Mouse (Mus musculus) heart, embryonic 12.5 days (tissue): ENCODE results near the gene Unk. TPM values are rescaled to one million over a fixed set of nuclear protein-coding genes. Genes with fewer than 3 reads are reported as not detected.
A peak's percentile ranks its signal among the peaks of the same experiment; 100 is the strongest.

Experiments
- ATAC-seq: fragments of 200-750 bp; cut with Nextera tagmentation; 2 replicates; pipeline ENCODE4 v1.8.0; 2017; ENCODE audit warnings: moderate TSS enrichment, moderate library complexity; ENCODE audit not compliant: insufficient number of reproducible peaks, low FRiP score
- H3K27ac ChIP-seq: fragments of 300-500 bp; sonication (generic); 2 replicates; pipeline ENCODE4 v1.5.1; 2016; ENCODE audit warnings: mild to moderate bottlenecking, moderate library complexity; ENCODE audit not compliant: poor library complexity, severe bottlenecking
- H3K27me3 ChIP-seq: fragments of 300-500 bp; sonication (generic); replicated peaks from 2 replicates; pipeline ENCODE4 v1.6.1; 2016; ENCODE audit warnings: mild to moderate bottlenecking, moderate library complexity
- H3K36me3 ChIP-seq: fragments of 300-500 bp; sonication (generic); 2 replicates; pipeline ENCODE4 v1.6.1; 2016; ENCODE audit warnings: mild to moderate bottlenecking, moderate library complexity
- H3K4me1 ChIP-seq: fragments of 300-500 bp; sonication (generic); replicated peaks from 2 replicates; pipeline ENCODE4 v1.6.1; 2016; ENCODE audit warnings: mild to moderate bottlenecking
- H3K4me2 ChIP-seq: fragments of 300-500 bp; sonication (generic); 2 replicates; pipeline ENCODE4 v1.6.1; 2016; ENCODE audit warnings: mild to moderate bottlenecking, moderate library complexity
- H3K4me3 ChIP-seq: fragments of 300-500 bp; sonication (generic); 2 replicates; pipeline ENCODE4 v1.5.1; 2016; ENCODE audit warnings: mild to moderate bottlenecking
- H3K9ac ChIP-seq: fragments of 300-500 bp; sonication (generic); 2 replicates; pipeline ENCODE4 v1.6.1; 2016; ENCODE audit warnings: mild to moderate bottlenecking, moderate library complexity
- H3K9me3 ChIP-seq: fragments of 300-500 bp; sonication (generic); replicated peaks from 2 replicates; pipeline ENCODE4 v1.6.1; 2016; ENCODE audit warnings: mild to moderate bottlenecking, moderate library complexity
- whole genome bisulfite sequencing: fragments of 180-500 bp; shearing (Covaris S2); methylation state at CpG from one replicate; pipeline ENCODE4 v1.1.7; 2016; 5-methylcytosine and 5-hydroxymethylcytosine counted together
- polyA plus RNA-seq: library from polyadenylated mRNA; unstranded; fragments of >200 nt; fragmentation: Nextera tagmentation; extraction: Ambion mirVana; gene quantifications from 2 replicates; pipeline ENCODE4 v1.2.1, GENCODE M21; 2016

Unk gene
- polyA plus RNA-seq, 1 experiment from 2014 or later: 31.8 TPM

DNA sequence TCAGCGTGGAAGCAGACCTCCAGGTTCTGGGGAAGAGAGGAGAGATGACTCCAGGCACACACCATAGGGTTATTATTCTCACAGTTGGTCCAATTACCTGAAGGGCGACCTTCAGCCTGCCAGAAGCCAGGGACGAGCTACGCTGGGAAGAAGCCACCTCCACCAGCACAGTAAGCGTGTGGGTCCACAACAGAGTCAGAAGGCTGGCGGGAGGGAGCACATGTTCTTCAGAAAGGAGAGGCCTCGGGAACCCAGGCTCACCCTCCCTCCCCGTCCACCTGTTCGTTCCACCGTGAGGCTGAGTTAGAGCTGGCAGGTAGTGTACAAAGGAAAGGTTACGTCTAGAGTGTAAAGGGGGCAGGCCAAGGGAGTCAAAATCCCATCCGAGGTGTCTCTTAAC is 35.2 kb downstream of the Unk start:
- no peak for ATAC-seq
- no peak overlapping the region for H3K27ac ChIP-seq
- 85% methylated on average over 12 of the region's 12 CpGs for WGBS
- no peak overlapping the region for H3K4me2 ChIP-seq
- no peak overlapping the region for H3K4me3 ChIP-seq
- 0 out of 2 replicates have a peak, but pooled peaks cover 8% of the 10 kb centered on the region for H3K9me3 ChIP-seq
- H3K9ac ChIP-seq: no peak overlapping the region
- H3K27me3 ChIP-seq: 0 out of 2 replicates have a peak, but pooled peaks cover 3% of the 10 kb centered on the region
- no peaks in the 10 kb centered on the region for H3K4me1 ChIP-seq
- peaks cover 22% of the 10 kb centered on the region for H3K36me3 ChIP-seq

GRCm38 (mm10) chr11:116071510-116071909 is 41.4 kb downstream of the Unk start:
- Histone ChIP-seq H3K9ac (no peak overlapping the region), H3K4me3 (no peak overlapping the region), H3K9me3 (0 out of 2 replicates have a peak, but pooled peaks cover 5% of the 10 kb centered on the region), H3K27ac (no peak overlapping the region), H3K4me1 (peaks cover 32% of the 10 kb centered on the region), H3K27me3 (0 out of 2 replicates have a peak, but pooled peaks cover 3% of the 10 kb centered on the region), H3K36me3 (no peaks in the 10 kb centered on the region), H3K4me2 (no peak overlapping the region)
- ATAC-seq: no peak
- WGBS: 56% methylated on average over 5 of the region's 5 CpGs

GRCm38 (mm10) chr11:116072608-116073007 is 42.5 kb downstream of the Unk start:
- H3K36me3 ChIP-seq: no peaks in the 10 kb centered on the region
- H3K4me3 ChIP-seq: no peak overlapping the region
- no peak overlapping the region for H3K9ac ChIP-seq
- no peak for ATAC-seq
- WGBS: 68% methylated on average over 3 of the region's 3 CpGs
- no peaks in the 10 kb centered on the region for H3K9me3 ChIP-seq
- 0 out of 2 replicates have a peak, but pooled peaks cover 3% of the 10 kb centered on the region for H3K27me3 ChIP-seq
- peaks cover 43% of the 10 kb centered on the region for H3K4me1 ChIP-seq
- H3K4me2 ChIP-seq: no peak overlapping the region
- H3K27ac ChIP-seq: no peak overlapping the region

- H3K9ac ChIP-seq: no peak overlapping the region
- no peak overlapping the region for H3K27ac ChIP-seq
- no peak overlapping the region for H3K4me2 ChIP-seq
- ATAC-seq: peak; percentile 41; the same call in 1 of the 2 replicates
- 54% methylated on average over 7 of the region's 7 CpGs for WGBS
- no peaks in the 10 kb centered on the region for H3K27me3 ChIP-seq
- peaks cover 60% of the 10 kb centered on the region for H3K4me1 ChIP-seq
- no peak overlapping the region for H3K4me3 ChIP-seq
- no peaks in the 10 kb centered on the region for H3K9me3 ChIP-seq
- H3K36me3 ChIP-seq: peaks cover 10% of the 10 kb centered on the region
Observed at GRCm38 (mm10) chr11:116074436-116074991, 44.4 kb downstream of the Unk start.

DNA sequence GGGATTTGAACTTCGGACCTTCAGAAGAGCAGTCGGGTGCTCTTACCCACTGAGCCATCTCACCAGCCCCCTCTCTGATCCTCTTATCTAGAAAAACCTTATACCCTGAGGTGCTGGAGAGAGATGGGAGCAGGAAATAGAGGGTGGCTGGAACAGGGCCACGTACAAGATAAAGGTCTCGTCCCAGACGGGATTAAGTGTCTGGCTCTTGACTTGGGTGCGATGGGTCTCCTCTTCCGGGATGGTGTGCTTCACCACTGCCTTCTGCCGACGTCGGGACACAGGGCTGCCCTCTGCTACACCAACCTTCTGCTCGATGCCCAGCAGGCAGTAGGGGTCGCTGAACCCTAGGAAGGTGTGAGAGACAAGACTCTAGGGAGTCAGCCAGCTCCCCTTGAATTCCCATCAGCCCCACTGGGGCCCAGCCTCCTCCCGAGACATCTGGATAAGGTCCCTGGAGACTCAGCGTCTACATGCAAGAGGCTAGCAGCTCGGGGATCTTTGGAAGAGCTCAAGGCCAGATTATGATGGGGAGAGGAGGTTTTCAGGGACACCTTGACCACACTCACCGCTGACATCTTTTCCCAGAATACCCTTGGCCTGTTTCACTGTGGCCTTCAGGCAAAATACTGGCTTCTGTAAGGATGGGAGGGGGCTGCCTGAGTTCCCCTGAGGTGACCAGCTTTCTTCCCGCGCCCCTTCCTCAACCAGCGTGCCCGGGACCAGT is 45.6 kb downstream of the Unk start:
- no peak overlapping the region for H3K4me3 ChIP-seq
- peak overlapping the region; percentile 61 for H3K4me2 ChIP-seq
- H3K27ac ChIP-seq: no peak overlapping the region

GRCm38 (mm10) chr11:116076266-116076540 is 46.1 kb downstream of the Unk start:
- H3K4me2 ChIP-seq: peak overlapping the region; percentile 61; the same call in 1 of the 2 replicates
- no peak overlapping the region for H3K4me3 ChIP-seq
- no peaks in the 10 kb centered on the region for H3K9me3 ChIP-seq
- H3K36me3 ChIP-seq: peaks cover 27% of the 10 kb centered on the region
- no peak overlapping the region for H3K9ac ChIP-seq
- 51% methylated on average over 7 of the region's 7 CpGs for WGBS
- no peaks in the 10 kb centered on the region for H3K27me3 ChIP-seq
- no peak for ATAC-seq
- H3K4me1 ChIP-seq: peaks cover 60% of the 10 kb centered on the region
- no peak overlapping the region for H3K27ac ChIP-seq

More for the DNA sequence above, 45.6 kb downstream of the Unk start:
- no peak for ATAC-seq
- 31% methylated on average over 20 of the region's 20 CpGs for WGBS
- no peaks in the 10 kb centered on the region for H3K9me3 ChIP-seq
- H3K27me3 ChIP-seq: no peaks in the 10 kb centered on the region
- H3K4me1 ChIP-seq: peaks cover 60% of the 10 kb centered on the region
- peaks cover 22% of the 10 kb centered on the region for H3K36me3 ChIP-seq
- H3K9ac ChIP-seq: no peak overlapping the region

GRCm38 (mm10) chr11:116076836-116077235 is 46.7 kb downstream of the Unk start:
- H3K9me3 ChIP-seq: no peaks in the 10 kb centered on the region
- 0 out of 2 replicates have a peak overlapping the region, but pooled peaks have one; percentile 22 for H3K27ac ChIP-seq
- no peaks in the 10 kb centered on the region for H3K27me3 ChIP-seq
- peaks cover 60% of the 10 kb centered on the region for H3K4me1 ChIP-seq
- 0 out of 2 replicates have a peak overlapping the region, but pooled peaks have one; percentile 24 for H3K9ac ChIP-seq
- H3K36me3 ChIP-seq: peaks cover 33% of the 10 kb centered on the region
- ATAC-seq: peak; percentile 30; the same call in 1 of the 2 replicates
- H3K4me3 ChIP-seq: peak overlapping the region; percentile 2; the same call in 1 of the 2 replicates
- WGBS: 54% methylated on average over 7 of the region's 7 CpGs
- peak overlapping the region; percentile 61 for H3K4me2 ChIP-seq

DNA sequence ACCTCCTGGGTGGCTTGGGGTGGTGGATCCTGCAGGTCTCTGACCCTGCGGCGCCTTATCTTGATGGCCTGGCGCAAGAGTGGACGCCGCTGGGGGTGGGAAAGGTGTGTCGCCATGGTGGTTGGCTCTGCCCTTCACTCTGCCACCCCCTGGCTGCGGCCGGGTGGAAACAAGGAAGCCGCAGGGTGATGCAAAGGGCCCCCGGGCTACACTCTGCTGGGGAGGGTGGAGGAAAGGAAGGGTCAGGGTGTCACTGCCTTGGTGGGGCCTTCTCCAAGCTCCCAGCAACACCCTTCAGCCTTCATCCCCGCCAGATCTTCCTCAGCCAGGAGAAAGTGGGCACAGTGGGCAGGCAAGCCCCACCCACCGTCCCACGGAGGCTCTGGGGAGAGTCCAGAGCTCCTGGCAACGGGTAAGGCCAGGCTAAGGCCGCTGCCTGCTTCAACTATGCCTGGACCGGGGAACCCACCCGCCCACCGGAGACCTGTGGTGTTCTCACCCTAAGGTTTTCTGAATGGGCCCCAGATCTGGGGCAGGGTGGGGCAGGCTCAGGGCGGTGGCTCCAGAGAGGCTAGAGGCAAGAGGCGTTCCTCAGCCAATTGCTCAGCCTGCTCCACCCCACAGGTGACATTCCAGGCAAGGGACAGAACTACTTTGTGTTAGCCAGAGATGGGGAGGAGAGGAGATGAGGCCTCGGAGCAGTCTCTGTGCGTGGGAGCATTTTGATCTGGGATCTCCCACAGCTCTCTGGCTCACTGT is 47.5 kb downstream of the Unk start, which contains the start of gene Unc13d:
Unc13d (minus strand) TSS at position 516 of the 759 bp plus-strand sequence.
- 58% methylated on average over 22 of the region's 22 CpGs for WGBS
- peak; percentile 60 for ATAC-seq
- H3K4me3 ChIP-seq: peak within 1 kb of the TSS; percentile 24
- peak within 1 kb of the TSS; percentile 31 for H3K27ac ChIP-seq
- H3K9me3 ChIP-seq: no peaks in the 10 kb centered on the region
- H3K4me1 ChIP-seq: peaks cover 58% of the 10 kb centered on the region
- H3K27me3 ChIP-seq: no peaks in the 10 kb centered on the region
- peak within 1 kb of the TSS; percentile 39 for H3K9ac ChIP-seq
- peak within 1 kb of the TSS; percentile 61 for H3K4me2 ChIP-seq
- H3K36me3 ChIP-seq: peaks cover 41% of the 10 kb centered on the region

GRCm38 (mm10) chr11:116078221-116078620 is 48.1 kb downstream of the Unk start:
- peak overlapping the region; percentile 39; the same call in 1 of the 2 replicates for H3K9ac ChIP-seq
- H3K4me2 ChIP-seq: peak overlapping the region; percentile 61
- peak overlapping the region; percentile 24 for H3K4me3 ChIP-seq
- peaks cover 45% of the 10 kb centered on the region for H3K36me3 ChIP-seq
- ATAC-seq: no peak
- no peaks in the 10 kb centered on the region for H3K9me3 ChIP-seq
- WGBS: 22% methylated on average over 16 of the region's 16 CpGs
- H3K27ac ChIP-seq: peak overlapping the region; percentile 31; the same call in 1 of the 2 replicates
- H3K4me1 ChIP-seq: peaks cover 54% of the 10 kb centered on the region
- H3K27me3 ChIP-seq: no peaks in the 10 kb centered on the region

DNA sequence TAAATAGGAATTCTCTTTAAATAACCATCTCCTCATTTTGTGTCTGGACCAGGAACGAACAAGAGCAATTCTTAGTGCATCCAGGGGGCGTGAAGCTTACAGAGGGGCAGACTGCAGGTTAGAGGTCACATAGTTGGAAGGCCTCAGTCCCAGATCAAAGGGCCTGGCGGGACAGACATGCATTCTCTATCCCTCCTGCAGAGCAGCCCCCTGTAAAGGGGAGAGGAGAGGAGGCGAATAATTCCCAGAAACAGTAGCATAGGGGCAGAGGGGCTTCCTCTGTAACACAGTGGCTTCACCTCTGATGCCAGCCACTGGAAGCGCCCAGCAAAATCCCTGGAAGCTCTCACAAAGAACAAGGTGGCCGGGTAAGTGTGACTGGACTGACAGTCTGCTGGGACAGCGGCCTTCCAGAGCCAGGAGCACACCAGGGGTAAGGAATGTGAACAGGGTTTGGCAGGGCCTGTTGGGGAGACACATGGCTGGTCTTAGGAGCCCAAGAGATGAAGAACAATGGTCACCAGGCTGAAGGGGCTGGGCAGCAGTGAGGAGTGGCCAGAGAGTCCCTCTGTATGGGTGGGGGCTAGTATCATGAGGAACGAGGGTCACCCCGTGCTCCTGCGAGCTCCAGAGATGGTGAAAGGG is 48.7 kb downstream of the Unk start:
- H3K36me3 ChIP-seq: peaks cover 51% of the 10 kb centered on the region
- H3K4me2 ChIP-seq: no peak overlapping the region
- peak overlapping the region; percentile 26; the same call in 1 of the 2 replicates for H3K9ac ChIP-seq
- no peak overlapping the region for H3K4me3 ChIP-seq
- 43% methylated on average over 10 of the region's 10 CpGs for WGBS
- peaks cover 48% of the 10 kb centered on the region for H3K4me1 ChIP-seq
- H3K27ac ChIP-seq: peak overlapping the region; percentile 29
- no peak for ATAC-seq
- H3K27me3 ChIP-seq: no peaks in the 10 kb centered on the region
- no peaks in the 10 kb centered on the region for H3K9me3 ChIP-seq
